Mouse (Mus musculus): Measurements from ENCODE around the gene Itgb3. TPM values are rescaled to one million over a fixed set of nuclear protein-coding genes. Genes with fewer than 3 reads are reported as not detected.

Gene Itgb3
- total RNA-seq, 1 experiment from 2014 or later: 6.1 TPM

DNA sequence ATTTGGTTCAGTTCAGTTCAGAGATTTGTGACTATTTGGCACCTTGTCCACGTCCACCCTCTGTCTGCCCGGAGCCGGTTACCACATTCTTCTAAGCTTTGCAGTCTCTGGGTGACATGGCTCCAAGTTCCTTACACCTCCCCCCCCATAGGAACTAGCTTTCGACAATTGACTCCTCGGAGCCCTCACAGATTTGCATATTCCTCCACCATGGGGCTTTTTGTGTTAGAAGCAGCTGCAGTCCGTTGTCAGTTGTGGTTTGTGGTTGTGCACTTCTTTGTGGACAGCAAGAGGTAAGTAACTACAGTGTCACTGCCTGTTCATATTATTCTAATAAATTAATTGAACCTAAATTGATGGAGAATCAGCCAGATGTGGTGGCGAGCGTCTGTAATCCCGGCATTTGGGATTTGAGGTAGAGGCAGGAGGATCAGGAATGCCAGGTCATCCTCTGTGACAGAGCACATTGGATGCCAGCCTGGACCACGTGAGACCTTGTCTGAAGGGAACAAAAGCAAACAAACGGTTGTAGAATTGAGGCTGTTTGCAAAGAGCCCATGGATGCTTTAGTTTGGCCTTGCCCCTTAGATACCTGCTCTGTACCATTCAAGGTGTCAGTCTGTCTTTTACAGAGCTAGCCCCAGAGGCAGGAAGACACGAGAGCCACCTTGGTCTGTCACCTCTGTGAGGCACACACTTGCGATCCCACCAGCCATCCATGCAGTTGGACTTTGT, 25.0 kb upstream of the Itgb3 start:
- DNase-seq: no peak

DNA sequence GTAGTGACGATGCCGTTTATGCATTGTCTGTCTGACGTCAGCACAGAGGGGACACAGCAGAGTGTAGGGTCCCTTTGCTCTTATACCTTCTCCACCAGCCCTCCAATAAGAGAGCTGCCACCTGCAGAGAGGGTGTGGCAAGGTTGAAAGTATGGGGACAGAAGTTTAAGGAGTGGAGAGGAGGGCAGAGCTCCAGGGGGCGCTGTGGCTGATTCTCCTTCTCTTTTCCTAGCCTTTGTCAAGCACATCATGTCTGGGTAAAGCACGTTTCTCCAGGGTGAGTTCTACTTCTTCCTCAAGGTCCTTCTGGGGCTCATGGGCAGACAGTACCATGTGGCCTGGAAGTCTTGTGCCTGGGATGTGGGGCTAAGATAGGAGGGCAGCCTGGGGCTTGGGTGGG, 22.3 kb upstream of the Itgb3 start:
- no peak for DNase-seq

DNA sequence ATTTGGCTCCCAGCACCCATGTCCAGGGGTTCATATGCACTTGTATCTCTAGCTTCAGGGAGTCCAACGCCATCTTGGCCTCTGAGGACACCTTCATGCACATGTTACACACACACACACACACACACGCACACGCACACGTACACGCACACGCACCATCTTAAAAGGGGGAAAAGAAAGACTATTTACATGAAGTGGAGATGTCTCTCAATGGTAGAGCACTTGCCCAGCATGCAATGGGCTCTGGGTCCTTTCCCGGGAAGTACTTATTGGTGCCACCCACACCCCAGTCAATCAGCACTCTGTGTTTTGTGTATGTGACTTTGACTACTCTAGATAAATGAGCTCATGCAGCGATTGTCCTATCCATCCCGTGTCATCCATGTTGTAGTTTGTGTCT, 19.9 kb upstream of the Itgb3 start:
- DNase-seq: no peak

DNA sequence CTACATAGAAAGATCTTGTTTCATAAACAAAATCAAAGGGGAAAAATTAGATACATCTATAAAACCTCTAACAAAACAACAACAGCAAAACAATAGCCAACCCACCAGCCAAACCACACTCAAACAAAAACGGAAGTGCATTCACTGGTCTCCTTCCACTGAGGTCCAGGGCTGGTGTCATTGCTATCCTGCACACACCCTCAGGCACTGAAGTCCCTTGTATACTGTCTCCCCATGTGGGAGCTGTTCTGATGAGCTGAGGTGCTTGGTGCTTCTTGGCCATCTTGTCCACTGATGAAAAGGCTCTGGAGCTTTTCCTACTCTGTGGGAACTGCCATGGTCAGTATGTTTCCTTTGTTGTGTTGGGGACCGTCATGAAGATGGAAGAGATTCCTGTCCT, 19.3 kb upstream of the Itgb3 start:
- no peak for DNase-seq

DNA sequence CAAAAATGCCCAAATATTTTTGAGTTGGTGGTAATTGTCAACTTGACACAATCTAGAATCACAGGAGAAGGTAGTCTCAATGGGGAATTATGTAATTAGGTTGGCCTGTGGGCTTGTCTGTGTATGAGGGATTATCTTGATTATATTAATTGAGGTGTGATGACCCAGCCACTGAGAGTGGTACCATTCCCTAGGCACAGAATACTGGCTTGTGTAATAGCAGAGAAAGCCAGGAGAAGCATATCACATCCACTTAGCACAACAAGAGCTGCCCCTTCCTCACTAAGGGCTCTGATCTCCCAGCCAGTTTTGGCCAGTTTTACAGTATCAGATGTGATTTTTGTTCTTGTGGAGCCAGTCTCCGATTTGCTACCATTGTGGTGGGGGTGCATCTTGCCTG, 18.2 kb upstream of the Itgb3 start:
- DNase-seq: no peak

DNA sequence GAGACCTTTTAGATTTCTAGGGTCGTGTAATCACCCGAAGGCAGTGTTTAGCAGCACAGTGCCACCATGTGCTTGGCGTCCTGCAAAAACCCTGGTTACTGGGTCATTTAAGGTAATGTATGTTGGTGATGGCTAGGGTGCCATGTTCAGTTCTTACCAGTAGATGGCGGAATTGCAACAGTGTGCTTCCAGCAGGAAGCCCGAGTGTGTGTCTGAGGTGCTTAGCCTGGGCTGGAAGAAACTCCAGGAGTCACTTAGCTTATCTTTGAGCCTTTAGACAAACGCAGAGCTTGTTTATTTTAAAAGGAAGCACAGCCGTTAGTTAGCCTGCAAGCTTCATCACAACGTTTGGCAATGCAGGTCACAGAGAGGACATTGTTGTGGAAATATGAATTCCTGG, 17.7 kb upstream of the Itgb3 start:
- DNase-seq: peak; percentile 62

DNA sequence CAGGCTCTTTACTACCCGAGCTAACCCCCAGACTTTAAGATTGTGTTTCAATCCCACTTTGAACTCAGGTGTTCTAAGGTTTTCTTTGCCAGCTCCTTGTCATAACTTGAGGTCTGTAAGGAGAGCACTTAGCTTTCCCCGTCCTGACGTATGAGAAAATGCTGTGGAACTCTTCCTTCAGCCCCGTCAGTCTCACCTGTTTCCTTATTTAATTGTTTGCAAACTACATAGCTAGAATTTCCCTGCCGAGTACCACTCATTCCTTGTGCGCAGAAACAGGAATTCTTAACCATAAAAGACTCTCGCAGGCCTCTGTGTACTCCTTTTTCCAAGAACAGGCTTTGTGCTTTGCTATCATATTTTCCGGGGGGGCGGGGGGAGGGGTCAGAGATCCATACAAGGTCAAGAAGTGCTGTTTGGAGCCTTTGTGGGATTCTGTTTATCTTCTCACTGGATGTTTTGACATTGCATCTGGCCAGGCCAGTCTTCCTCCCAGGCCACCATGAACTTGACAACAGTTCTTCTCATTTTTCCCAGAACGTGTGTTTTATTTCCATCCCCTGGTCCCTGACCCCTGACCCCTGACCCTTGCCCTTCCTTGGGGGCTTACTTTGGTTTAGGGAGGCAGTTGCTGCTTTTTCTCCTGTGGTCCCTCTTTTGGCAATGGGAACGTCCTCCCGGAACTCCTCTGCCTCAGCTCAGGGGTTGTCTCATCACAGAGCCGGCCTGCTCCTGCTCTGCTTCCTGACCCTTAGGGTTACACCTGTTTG, 15.5 kb upstream of the Itgb3 start:
- DNase-seq: no peak

DNA sequence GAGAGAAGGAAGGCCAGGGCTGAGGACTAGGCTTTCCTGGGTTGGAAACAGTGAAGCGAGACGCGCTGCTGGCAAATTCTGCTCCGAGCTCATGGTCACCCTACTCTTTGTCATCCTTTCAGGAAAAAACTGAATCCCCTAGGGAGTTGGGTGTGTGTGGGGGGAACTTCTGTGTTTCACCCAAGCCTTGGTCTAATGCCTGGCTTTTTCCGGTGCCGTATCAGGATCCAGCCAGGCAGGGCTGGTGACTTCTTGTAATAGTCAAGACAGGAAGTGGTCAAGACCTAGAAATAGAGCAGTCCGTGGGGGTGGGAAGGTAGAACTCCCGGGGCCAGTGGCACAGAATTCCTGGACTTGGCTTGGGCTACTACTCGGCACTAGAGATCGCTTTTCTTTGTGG, 11.4 kb upstream of the Itgb3 start:
- DNase-seq: no peak

DNA sequence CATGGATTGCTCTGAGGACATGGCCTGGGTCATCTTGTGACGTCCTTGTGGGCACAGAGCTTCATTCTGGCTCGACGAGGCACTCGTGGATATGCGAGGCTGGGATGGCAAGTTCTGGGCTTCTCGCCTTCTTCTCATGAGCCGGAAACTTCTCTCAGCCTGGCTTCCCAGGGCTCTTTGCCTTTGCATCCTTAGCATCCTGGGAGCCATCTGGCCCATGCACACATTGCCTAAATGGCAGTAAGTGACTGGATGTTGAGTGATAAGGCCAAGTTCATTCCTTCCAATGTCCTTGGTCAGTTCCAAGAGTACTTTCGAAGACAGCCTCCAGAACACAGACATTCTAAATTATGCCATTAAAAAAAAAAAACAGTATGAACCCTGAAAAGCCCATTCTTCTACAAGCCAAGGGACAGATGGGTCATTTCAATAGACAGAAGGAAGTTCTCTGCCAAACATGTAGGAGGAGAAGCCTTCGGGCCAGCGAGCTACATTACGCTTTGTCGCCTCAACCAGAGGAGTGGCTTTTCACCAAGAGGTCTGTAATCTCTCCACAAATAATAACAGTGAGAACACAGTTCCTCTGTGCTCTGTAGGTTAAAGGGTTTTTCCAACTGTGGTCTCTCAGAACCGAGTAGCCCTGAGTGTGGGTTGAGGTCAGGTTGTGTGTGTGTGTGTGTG, 8.4 kb upstream of the Itgb3 start:
- no peak for DNase-seq

DNA sequence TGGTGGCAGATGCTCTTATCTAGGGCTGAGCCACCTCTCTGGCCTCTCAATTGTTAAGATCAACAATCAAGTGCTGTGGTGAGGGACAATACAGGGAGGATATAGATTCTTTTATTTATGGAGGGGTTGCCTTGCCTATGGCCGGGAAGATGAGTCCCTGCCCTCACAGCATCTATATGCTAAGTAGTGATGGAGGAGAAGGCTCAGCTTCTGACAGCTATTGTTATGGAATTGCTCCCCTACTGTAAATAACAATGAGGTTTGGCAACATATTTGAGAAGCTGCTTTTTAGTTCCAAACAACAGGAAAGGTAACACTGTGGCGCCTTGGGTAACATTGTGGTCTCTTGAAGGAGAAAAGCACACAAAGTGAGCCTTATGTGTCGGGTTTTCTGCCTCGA, 7.1 kb upstream of the Itgb3 start:
- DNase-seq: no peak

DNA sequence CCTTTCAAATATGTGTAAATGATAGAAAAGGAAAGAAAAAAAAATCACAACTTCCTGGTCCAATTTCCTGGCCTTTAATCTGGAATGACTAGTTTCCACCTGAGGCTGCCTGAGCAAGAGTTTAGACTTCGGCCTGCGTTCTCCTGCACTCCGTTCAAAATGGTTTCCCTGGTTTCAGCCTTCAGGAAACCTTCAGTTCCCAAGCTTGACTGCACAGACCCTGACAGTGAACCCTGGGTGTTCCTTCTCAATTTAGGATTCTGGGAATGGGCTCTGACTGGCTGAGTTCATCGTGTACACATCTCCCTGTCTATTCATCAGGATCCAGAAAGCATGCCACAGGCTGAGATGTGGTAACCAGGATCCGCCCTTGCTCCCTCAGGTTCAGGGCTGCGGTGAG, 3.6 kb upstream of the Itgb3 start:
- DNase-seq: no peak

DNA sequence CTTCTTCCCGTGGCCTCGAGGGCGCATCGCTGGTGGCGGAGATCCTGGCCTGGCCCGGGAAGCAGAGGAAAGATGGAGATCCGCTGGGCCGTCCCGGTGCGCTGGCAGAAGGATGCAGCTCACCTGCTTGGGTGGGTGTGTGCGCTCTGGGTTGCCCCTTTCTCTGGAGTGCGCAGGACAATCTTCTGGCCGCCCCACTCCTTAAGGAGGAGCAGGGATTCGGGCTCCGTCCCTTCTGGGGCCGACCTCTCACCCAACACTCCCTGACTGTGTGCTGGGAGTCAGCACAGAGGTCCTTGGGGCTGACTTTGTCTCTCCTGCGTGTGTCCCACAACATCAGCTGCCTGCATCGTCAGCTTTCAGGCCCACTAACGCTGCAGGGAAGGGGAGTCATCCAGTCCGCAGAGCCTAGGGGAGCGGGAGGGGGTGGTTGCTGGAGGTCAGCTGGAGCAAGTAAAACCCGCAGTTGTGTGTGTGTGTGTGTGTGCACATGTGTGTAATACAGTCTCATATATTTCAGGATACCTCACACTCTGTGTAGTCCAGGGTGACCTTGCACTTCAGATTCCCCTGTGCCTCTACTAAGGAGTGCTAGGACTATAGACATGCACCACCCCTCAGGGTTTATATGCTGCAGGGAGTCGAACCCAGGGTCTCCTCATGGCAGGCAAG, 585 bp downstream of the Itgb3 start:
- DNase-seq: no peak

DNA sequence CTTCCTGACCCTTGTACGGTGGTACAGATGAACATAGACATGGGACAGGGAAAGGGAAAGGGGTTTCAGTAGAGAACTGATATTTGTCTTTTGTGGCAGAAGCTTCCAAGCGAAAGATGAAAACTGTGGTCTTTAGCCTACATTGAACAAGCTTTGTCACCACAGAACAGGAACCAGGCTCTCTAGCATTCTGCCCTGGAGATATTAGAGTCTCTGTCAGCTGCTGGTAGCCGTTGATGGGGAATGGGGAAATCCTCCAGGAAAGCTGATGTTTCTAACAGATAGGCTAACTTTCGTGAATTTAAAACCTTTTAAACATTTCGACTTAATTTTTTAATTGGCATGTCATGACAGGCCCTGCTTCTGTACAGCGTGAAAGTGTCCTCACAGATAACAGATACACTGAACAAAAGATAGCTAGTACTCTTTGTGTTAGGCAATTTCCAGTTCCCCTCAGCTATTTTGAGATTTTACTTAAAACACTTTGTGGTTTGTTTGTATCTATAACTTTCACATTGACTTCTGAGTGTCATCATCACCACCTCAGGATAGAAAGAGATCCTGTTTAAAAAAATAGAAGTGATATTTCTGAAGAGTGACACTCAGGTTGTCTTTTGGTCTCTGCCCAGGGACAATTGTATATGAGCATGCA, 1.4 kb downstream of the Itgb3 start:
- DNase-seq: no peak

DNA sequence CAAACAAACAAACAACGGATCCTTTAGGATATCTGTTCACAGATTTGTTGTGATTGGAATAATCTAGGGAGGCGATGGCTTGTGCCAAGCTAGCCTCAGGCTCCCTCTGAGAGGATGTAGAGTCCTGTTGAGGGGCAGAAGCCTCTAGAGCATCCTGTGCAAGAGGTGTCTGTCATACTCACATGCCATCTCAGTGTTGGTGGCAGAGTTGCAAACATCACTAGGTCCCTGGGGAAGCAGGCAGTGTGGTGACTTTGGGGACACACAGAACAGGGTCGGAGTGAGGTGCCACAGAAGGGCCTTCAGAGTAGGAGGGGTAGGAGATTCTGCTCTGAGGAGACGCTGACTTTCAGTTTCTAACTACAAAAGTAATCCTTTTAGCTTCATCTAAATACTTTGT, 1.9 kb downstream of the Itgb3 start:
- DNase-seq: no peak

DNA sequence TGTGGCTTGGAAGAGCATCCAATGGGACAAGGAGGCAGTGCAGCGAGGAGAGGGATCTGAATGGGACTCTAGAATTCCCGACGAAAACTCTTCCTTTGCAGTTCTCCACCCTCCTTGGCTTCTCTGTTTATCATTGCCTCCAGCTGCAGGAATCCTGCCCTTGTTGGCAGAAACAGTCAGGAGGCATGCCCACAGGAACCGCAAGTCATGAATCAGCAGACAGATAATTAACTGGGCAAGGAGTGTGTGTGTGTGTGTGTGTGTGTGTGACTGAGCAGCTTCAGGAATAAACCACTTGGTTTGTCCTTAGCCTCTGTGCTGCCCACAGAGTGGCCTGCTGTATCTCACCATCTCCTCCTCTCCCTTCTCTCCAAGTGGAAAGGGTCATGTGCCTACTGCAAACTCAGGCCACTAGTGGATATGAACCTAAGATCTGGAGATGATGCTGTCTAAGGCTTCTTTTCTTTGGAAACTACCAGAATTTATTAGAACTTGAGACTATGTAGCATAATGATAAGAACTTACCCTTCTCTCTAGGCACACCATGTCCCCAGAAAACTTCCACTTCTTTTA, 3.9 kb downstream of the Itgb3 start:
- peak; percentile 46 for DNase-seq

DNA sequence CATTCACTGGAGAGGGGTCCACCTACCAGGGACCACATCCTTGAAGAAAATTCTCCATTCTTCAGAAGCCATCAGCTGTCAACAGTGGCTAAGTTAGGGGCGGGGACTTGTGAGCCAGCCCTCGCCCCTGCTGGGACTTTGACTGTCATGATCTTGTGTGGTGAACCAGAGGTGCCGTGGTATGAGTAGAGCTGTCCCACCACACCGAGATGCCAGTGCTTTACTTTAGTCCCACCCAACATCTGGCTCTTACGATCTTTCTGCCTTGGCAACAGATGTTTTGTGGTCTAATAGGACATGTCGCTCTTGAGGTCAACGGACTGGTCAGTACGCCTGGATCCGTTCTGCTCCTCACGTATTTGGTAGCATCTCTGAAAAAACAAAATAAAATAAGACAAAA, 5.8 kb downstream of the Itgb3 start:
- DNase-seq: no peak

DNA sequence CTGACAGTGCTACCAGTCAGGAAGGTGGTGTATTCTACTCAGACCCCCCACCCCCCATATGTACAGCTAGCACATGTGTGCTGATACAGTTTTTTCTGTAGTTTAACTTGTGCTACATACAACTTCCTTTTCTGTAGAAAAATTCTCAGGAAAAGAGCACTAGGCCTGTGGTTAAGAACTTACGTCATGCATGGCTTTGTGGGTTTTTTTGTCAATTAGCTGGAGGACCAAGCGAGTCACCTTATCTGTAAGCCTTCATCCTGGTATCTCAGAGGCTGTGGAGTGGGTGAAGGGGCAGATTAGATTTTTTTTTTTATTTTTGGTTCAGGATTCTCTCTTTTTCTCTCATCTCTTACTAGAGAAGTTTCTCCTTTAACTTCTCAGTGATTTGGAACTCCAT, 6.3 kb downstream of the Itgb3 start:
- no peak for DNase-seq

DNA sequence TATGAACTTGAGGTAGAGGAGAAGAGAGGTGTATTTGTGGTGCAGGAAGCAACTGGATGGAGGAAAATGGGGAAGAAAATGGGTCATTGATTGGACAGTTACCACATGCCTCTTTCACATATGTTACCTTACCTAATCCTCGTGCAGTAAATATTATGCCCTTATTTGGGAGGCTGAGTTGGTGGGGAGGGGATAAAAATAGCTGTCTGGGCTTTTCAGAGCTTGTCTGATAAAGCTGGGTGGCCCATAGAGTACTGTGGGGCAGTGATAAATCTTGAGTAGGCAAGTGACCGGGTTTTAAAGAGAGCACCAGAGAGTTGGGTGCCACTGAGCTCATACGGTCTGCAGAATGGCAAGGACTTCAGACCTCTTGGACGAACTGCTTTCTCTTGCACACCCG, 8.4 kb downstream of the Itgb3 start:
- DNase-seq: no peak

DNA sequence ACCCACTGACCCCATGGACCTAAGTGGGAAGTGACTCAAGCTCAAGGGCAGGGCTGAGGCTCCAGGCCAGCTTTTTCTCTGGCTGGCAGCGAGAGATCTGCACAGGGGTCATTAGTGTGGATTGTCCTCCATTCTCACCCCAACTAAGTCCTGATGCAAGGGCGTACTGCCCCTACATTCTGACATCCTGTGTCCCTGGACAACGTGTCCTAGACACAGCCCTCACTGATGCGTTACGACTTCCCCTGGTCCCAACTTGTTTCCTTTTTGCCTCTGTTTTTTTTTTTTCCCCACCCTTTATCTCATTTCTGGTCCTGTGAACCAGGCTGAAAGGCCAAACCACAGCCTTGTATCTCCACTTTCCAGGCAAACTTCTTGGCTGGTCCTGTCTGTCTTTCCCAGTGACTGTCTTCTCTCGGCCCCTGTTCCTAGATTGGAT, 10.9 kb downstream of the Itgb3 start:
- peak; percentile 46 for DNase-seq

DNA sequence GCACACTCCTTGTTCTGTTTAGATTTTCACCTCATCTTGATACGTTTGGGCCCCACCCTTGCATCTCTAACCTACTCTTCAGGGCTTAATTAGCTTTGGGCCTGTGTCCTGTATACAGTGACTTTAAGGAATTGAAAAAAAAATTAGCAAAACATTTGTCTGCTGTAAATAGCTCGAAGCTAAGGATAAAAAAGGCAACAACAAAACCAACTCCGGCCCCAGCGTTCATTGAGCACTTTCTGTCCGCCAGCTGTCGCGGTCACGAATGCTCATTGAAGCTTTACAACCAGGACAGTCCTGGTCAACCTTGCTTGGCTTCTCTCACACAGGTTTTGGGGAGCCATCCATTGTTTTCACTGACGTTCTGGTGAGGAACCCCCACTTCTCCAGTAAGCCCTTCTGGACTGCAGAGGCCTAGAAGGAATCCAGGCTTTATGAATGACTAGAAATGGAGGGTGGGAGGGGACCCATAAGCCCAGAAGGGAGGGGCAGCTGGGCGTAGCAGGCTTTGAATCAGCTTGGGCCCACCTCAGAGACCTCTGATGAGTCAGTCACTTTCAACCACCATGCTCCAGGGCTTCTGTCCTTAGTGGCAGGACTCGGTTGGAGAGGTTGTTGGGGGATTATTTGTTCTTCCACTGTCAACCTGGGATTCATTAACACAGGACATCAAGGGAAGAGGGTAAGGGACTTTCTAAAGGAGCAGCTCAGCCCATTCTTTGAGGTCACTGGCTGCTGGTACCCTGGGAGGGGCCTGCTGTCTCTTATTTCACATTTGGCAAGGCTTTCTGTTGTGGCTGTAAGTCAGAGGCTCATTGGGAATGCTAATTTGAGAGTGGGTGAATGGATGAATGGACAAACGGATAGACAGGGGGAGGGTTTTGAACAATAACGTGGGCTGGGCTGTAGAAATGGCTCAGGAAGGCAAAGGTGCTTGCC, 11.6 kb downstream of the Itgb3 start:
- DNase-seq: no peak
